ENCODE assay signal across 8 mouse cellular contexts in the genomic region with DNA sequence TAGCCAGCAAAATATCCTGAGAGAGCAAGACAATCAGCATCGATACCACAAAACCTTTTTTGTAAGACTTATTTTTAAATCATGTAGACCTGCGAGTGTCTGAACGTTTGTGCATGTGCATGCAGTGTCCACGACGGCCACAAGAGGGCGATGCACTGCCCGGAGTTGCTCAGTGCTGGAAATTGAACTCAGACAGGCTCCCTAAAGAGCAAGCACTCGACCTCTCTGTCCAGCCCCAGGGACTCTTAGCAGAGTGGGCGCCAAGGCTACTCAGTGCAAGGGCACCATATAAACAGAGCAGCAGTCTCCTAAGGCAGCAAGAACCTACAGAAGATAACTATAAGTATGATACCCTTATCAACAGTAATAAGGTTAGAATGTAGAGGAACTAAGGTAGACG. TPM values are rescaled to one million over a fixed set of nuclear protein-coding genes. Genes with fewer than 3 reads are reported as not detected.
A peak's percentile ranks its signal among the peaks of the same experiment; 100 is the strongest.
DNase-seq lines count a peak whose midpoint lies in the region; ATAC-seq and TF ChIP-seq lines count a peak whose summit lies in the region.

No protein-coding gene starts in this region.

- intact Hi-C loops in heart, postnatal 10 days (cut with DNase I) = loop anchor here (5.0 kb wide), 1 partner anchor 189 kb away; no protein-coding TSS in a partner anchor

- no peaks in the 10 kb centered on the region for H3K27me3 ChIP-seq in intestine, embryonic 14.5 days (replicated peaks; ENCODE audit: control insufficient read depth, insufficient read depth, low read length)
- no peaks in the 10 kb centered on the region for H3K27me3 ChIP-seq in intestine, embryonic 15.5 days (replicated peaks)
- H3K27me3 ChIP-seq in embryonic facial prominence, embryonic 10.5 days (replicated peaks; ENCODE audit: low read depth, poor library complexity, severe bottlenecking) = peaks cover 6% of the 10 kb centered on the region
- no peaks in the 10 kb centered on the region; the same call in 1 of the 2 replicates for H3K27me3 ChIP-seq in stomach, postnatal 0 days (ENCODE audit: control insufficient read depth, insufficient read depth, low read length)

- H3K9ac ChIP-seq in intestine, embryonic 14.5 days (ENCODE audit: low read length) = no peak overlapping the region
- no peak overlapping the region for H3K9ac ChIP-seq in intestine, embryonic 15.5 days
- no peak overlapping the region for H3K9ac ChIP-seq in stomach, postnatal 0 days (ENCODE audit: low read length)

- WGBS in intestine, embryonic 14.5 days = 28% methylated on average over 10 of the region's 10 CpGs
- WGBS in intestine, embryonic 15.5 days = 28% methylated on average over 10 of the region's 10 CpGs
- WGBS in embryonic facial prominence, embryonic 10.5 days = 29% methylated on average over 10 of the region's 10 CpGs
- WGBS in stomach, postnatal 0 days = 27% methylated on average over 10 of the region's 10 CpGs

- peak; percentile 88 for TF ChIP-seq CTCF in stomach, postnatal 0 days (IDR thresholded peaks at IDR 0.05; ENCODE audit: low read depth)

- no peak for TF ChIP-seq EP300 in stomach, postnatal 0 days (optimal IDR thresholded peaks at IDR 0.05)

- H3K36me3 ChIP-seq in intestine, embryonic 14.5 days (ENCODE audit: control insufficient read depth, insufficient read depth, low read length) = no peaks in the 10 kb centered on the region
- H3K36me3 ChIP-seq in intestine, embryonic 15.5 days = no peaks in the 10 kb centered on the region
- no peaks in the 10 kb centered on the region for H3K36me3 ChIP-seq in embryonic facial prominence, embryonic 10.5 days (replicated peaks)
- no peaks in the 10 kb centered on the region for H3K36me3 ChIP-seq in stomach, postnatal 0 days (ENCODE audit: control insufficient read depth, insufficient read depth, low read length)

- H3K4me3 ChIP-seq in intestine, embryonic 14.5 days (ENCODE audit: low read depth, low read length) = no peak overlapping the region
- no peak overlapping the region for H3K4me3 ChIP-seq in intestine, embryonic 15.5 days (replicated peaks)
- no peak overlapping the region for H3K4me3 ChIP-seq in embryonic facial prominence, embryonic 10.5 days
- no peak overlapping the region for H3K4me3 ChIP-seq in stomach, postnatal 0 days (ENCODE audit: low read depth, low read length)

- no peak for ATAC-seq in intestine, embryonic 14.5 days (replicated peaks; ENCODE audit: low FRiP score, low TSS enrichment, low read depth)
- ATAC-seq in intestine, embryonic 15.5 days = no peak
- peak; percentile 80 for ATAC-seq in megakaryocyte-erythroid progenitor cell, adult 5-6 weeks (replicated peaks; ENCODE audit: low FRiP score, low TSS enrichment, poor library complexity, severe bottlenecking)
- ATAC-seq in stomach, postnatal 0 days (ENCODE audit: low FRiP score, low TSS enrichment) = no peak

- H3K4me1 ChIP-seq in intestine, embryonic 14.5 days (replicated peaks; ENCODE audit: control insufficient read depth, insufficient read depth, low read length) = peaks cover 4% of the 10 kb centered on the region
- no peaks in the 10 kb centered on the region for H3K4me1 ChIP-seq in intestine, embryonic 15.5 days (replicated peaks)
- H3K4me1 ChIP-seq in embryonic facial prominence, embryonic 10.5 days = peaks cover 24% of the 10 kb centered on the region
- no peaks in the 10 kb centered on the region for H3K4me1 ChIP-seq in stomach, postnatal 0 days (replicated peaks; ENCODE audit: control insufficient read depth, insufficient read depth)

- H3K27ac ChIP-seq in intestine, embryonic 14.5 days (ENCODE audit: low read depth) = no peak overlapping the region
- no peak overlapping the region for H3K27ac ChIP-seq in intestine, embryonic 15.5 days
- no peak overlapping the region for H3K27ac ChIP-seq in embryonic facial prominence, embryonic 10.5 days (replicated peaks)
- no peak overlapping the region for H3K27ac ChIP-seq in stomach, postnatal 0 days (replicated peaks)

- H3K9me3 ChIP-seq in intestine, embryonic 14.5 days (ENCODE audit: control insufficient read depth, low read length) = no peaks in the 10 kb centered on the region
- no peaks in the 10 kb centered on the region for H3K9me3 ChIP-seq in intestine, embryonic 15.5 days
- no peaks in the 10 kb centered on the region for H3K9me3 ChIP-seq in embryonic facial prominence, embryonic 10.5 days
- no peaks in the 10 kb centered on the region for H3K9me3 ChIP-seq in stomach, postnatal 0 days (ENCODE audit: control insufficient read depth, low read length)

- H3K4me2 ChIP-seq in intestine, embryonic 14.5 days (ENCODE audit: low read length) = no peak overlapping the region
- H3K4me2 ChIP-seq in intestine, embryonic 15.5 days (replicated peaks) = no peak overlapping the region
- no peak overlapping the region for H3K4me2 ChIP-seq in stomach, postnatal 0 days (replicated peaks; ENCODE audit: low read depth)

- peak; percentile 85 for DNase-seq in intestine, embryonic 14.5 days (ENCODE audit: low spot score)
- peak; percentile 67 to 75 for DNase-seq in adrenal gland, postnatal 36 days
- DNase-seq in embryonic facial prominence, embryonic 10.5 days (ENCODE audit: low spot score) = peak; percentile 74
- peak; percentile 58 to 82 for DNase-seq in heart, postnatal 10 days
- peak; percentile 44 to 72 for DNase-seq in left cerebral cortex, adult 18-20 months (ENCODE audit: low spot score in 2 of 2)
- DNase-seq in stomach, postnatal 0 days (ENCODE audit: low spot score) = peak; percentile 63

RNA-seq across cellular contexts. Expression of gene St8sia1, which starts 24.5 kb away (rescaled TPM):
- polyA plus RNA-seq in intestine, embryonic 14.5 days (2014; fragmentation: Nextera tagmentation; extraction: Ambion mirVana) = 1.8 and 2.3 TPM in 2 replicates
- 1.3 and 1.6 TPM in 2 replicates for polyA plus RNA-seq in intestine, embryonic 15.5 days (2015; fragmentation: Nextera tagmentation; extraction: Ambion mirVana)
- 1 to 10 TPM in 1 of 2 experiments, under 1 TPM in 1; 0.40 to 1.3 TPM for total RNA-seq in adrenal gland, postnatal 36 days (2021)
- polyA plus RNA-seq in embryonic facial prominence, embryonic 10.5 days (2016; fragmentation: Nextera tagmentation; extraction: Ambion mirVana) = 1.6 and 2.4 TPM in 2 replicates
- total RNA-seq in heart, postnatal 10 days (2021) = 1 to 10 TPM in 1 of 2 experiments, under 1 TPM in 1; 0.89 to 1.3 TPM
- total RNA-seq in left cerebral cortex, adult 18-20 months (2021) = 10 to 100 TPM; 28.2 to 32.8 TPM
- total RNA-seq in megakaryocyte-erythroid progenitor cell, adult 5-6 weeks (2014; fragmentation: Nextera tagmentation) = 1.1 TPM in 1 of 2 replicates, not detected in the other
- total RNA-seq in megakaryocyte-erythroid progenitor cell, adult 5-6 weeks (2017) = not detected in 2 replicates
- polyA plus RNA-seq in stomach, postnatal 0 days (2015; fragmentation: Nextera tagmentation; extraction: Ambion mirVana) = 0.19 and 0.23 TPM in 2 replicates

Comparison
In these comparisons a context has a peak if more than half of its experiments do, and no peak if none do; other contexts are left out.
1. RNA of gene St8sia1, which starts 24.5 kb away (total RNA-seq): 28.2 to 32.8 TPM in left cerebral cortex, adult 18-20 months; 0.40 to 1.3 TPM in adrenal gland, postnatal 36 days, 0.89 to 1.3 TPM in heart, postnatal 10 days and 1.1 TPM in megakaryocyte-erythroid progenitor cell, adult 5-6 weeks; every median in the first group is over 10 times any median in the second.
2. Peak in every context shown above with its lines, with median percentiles within 50 percentile points of each other: DNase-seq.